Mouse (Mus musculus) CH12.LX (cell line): ENCODE results near the gene Gm45753. TPM values are rescaled to one million over a fixed set of nuclear protein-coding genes. Genes with fewer than 3 reads are reported as not detected.

Experiments used
- DNase-seq: peaks from one replicate; pipeline ENCODE4 v3.0.0-alpha.2; 2013; ENCODE audit errors: extremely low read depth
- H3K27ac ChIP-seq: 2 replicates; pipeline ENCODE4 v1.5.1; 2012; ENCODE audit warnings: low read depth, mild to moderate bottlenecking, control low read depth, moderate library complexity; ENCODE audit not compliant: insufficient read depth
- H3K27me3 ChIP-seq: replicated peaks from 2 replicates; pipeline ENCODE3; 2012; ENCODE audit warnings: inconsistent platforms
- H3K36me3 ChIP-seq, 2 experiments: replicated peaks in 1 of 2; 2 replicates each; pipeline versions ENCODE3 to v1.6.1; 2012; ENCODE audit warnings: inconsistent platforms in 1 of 2, low read length in 1 of 2, mild to moderate bottlenecking in 1 of 2, mixed read lengths in 1 of 2, moderate library complexity in 1 of 2; ENCODE audit not compliant: control insufficient read depth in 1 of 2, insufficient read depth in 1 of 2
- H3K4me1 ChIP-seq, 2 experiments: 2 replicates each; pipeline ENCODE4 v1.6.1; 2012; ENCODE audit warnings: inconsistent platforms in 1 of 2, moderate library complexity in 1 of 2; ENCODE audit not compliant: insufficient read depth in 2 of 2, control insufficient read depth in 1 of 2
- H3K4me2 ChIP-seq: 2 replicates; pipeline ENCODE4 v1.6.1; 2012; ENCODE audit warnings: low read depth, mild to moderate bottlenecking, control low read depth; ENCODE audit not compliant: poor library complexity, insufficient read depth, severe bottlenecking
- H3K4me3 ChIP-seq, 3 experiments: fragments of 150-350 bp in 1 of 3; sonication (generic) in 1 of 3; replicated peaks in 1 of 3; 2 replicates each; pipeline versions ENCODE3 to v1.5.1; 2011 to 2012; ENCODE audit warnings: low read depth in 2 of 3, low read length in 2 of 3, mild to moderate bottlenecking in 2 of 3, moderate library complexity in 2 of 3, control low read depth in 1 of 3, improper control_type of control experiment in 1 of 3, inconsistent platforms in 1 of 3, mixed read lengths in 1 of 3; ENCODE audit not compliant: poor library complexity in 1 of 3
- H3K79me2 ChIP-seq: replicated peaks from 2 replicates; pipeline ENCODE4 v1.6.1; 2012; ENCODE audit warnings: mild to moderate bottlenecking, moderate library complexity; ENCODE audit not compliant: control insufficient read depth, poor library complexity, insufficient read depth, severe bottlenecking; ENCODE audit errors: extremely low read depth
- H3K9ac ChIP-seq: 2 replicates; pipeline ENCODE4 v1.6.1; 2012; ENCODE audit warnings: low read depth, mild to moderate bottlenecking, control low read depth, moderate library complexity; ENCODE audit not compliant: insufficient read depth
- H3K9me3 ChIP-seq: replicated peaks from 2 replicates; pipeline ENCODE3; 2012; ENCODE audit warnings: low read length, inconsistent platforms, mixed read lengths
- BHLHE40 ChIP-seq: IDR thresholded peaks from 2 replicates; pipeline ENCODE4 v1.6.1; 2011; ENCODE audit warnings: mild to moderate bottlenecking, low read depth, low read length, improper control_type of control experiment
- CHD1 ChIP-seq: IDR thresholded peaks from 2 replicates; pipeline ENCODE4 v1.6.1; 2012; ENCODE audit warnings: low read depth, low read length, improper control_type of control experiment, inconsistent platforms
- CHD2 ChIP-seq: IDR thresholded peaks from 2 replicates; pipeline ENCODE4 v1.6.1; 2011; ENCODE audit warnings: low read length, improper control_type of control experiment
- CTCF ChIP-seq, 2 experiments: IDR thresholded peaks in 1 of 2; conservative IDR thresholded peaks in 1 of 2; 2 replicates each; pipeline ENCODE4 v1.5.1; 2011 to 2012; ENCODE audit warnings: low read depth in 2 of 2, low read length in 2 of 2, improper control_type of control experiment in 1 of 2, inconsistent platforms in 1 of 2, mild to moderate bottlenecking in 1 of 2, moderate library complexity in 1 of 2
- E2F4 ChIP-seq: IDR thresholded peaks from 2 replicates; pipeline ENCODE4 v1.6.1; 2011; ENCODE audit warnings: low read depth, low read length, improper control_type of control experiment; ENCODE audit not compliant: insufficient replicate concordance
- ELF1 ChIP-seq: IDR thresholded peaks from 2 replicates; pipeline ENCODE4 v1.6.1; 2014; ENCODE audit warnings: low read depth, mild to moderate bottlenecking, inconsistent platforms, low read length, improper control_type of control experiment
- ETS1 ChIP-seq: conservative IDR thresholded peaks from 2 replicates; pipeline ENCODE4 v1.6.1; 2012; ENCODE audit warnings: low read depth, mild to moderate bottlenecking, inconsistent platforms, low read length, improper control_type of control experiment, moderate library complexity
- HCFC1 ChIP-seq: IDR thresholded peaks from 2 replicates; pipeline ENCODE4 v1.6.1; 2012; ENCODE audit warnings: low read depth, mild to moderate bottlenecking, inconsistent platforms, low read length, improper control_type of control experiment
- IRF4 ChIP-seq: IDR thresholded peaks from 2 replicates; pipeline ENCODE4 v1.6.1; 2014; ENCODE audit warnings: low read depth, mild to moderate bottlenecking, inconsistent platforms, low read length, improper control_type of control experiment
- JUND ChIP-seq: conservative IDR thresholded peaks from 2 replicates; pipeline ENCODE4 v1.6.1; 2011; ENCODE audit warnings: low read depth, low read length, improper control_type of control experiment
- KAT2A ChIP-seq: IDR thresholded peaks from 2 replicates; pipeline ENCODE4 v1.6.1; 2012; ENCODE audit warnings: low read length, improper control_type of control experiment, inconsistent platforms; ENCODE audit not compliant: insufficient replicate concordance
- MAX ChIP-seq: IDR thresholded peaks from 2 replicates; pipeline ENCODE4 v1.6.1; 2011; ENCODE audit warnings: low read length, improper control_type of control experiment
- MEF2A ChIP-seq: IDR thresholded peaks from 2 replicates; pipeline ENCODE4 v1.6.1; 2014; ENCODE audit warnings: low read depth, mild to moderate bottlenecking, inconsistent platforms, low read length, improper control_type of control experiment, borderline replicate concordance
- MXI1 ChIP-seq: IDR thresholded peaks from 2 replicates; pipeline ENCODE4 v1.6.1; 2011; ENCODE audit warnings: mild to moderate bottlenecking, low read depth, low read length, improper control_type of control experiment
- MYC ChIP-seq: IDR thresholded peaks from 2 replicates; pipeline ENCODE4 v1.6.1; 2011; ENCODE audit warnings: low read depth, mild to moderate bottlenecking, improper control_type of control experiment, low read length
- NELFE ChIP-seq: IDR thresholded peaks from 2 replicates; pipeline ENCODE4 v1.6.1; 2011; ENCODE audit warnings: low read depth, low read length, improper control_type of control experiment
- NRF1 ChIP-seq: IDR thresholded peaks from 2 replicates; pipeline ENCODE4 v1.6.1; 2014; ENCODE audit warnings: low read depth, mild to moderate bottlenecking, inconsistent platforms, low read length, improper control_type of control experiment, moderate library complexity
- PAX5 ChIP-seq: IDR thresholded peaks from 2 replicates; pipeline ENCODE4 v1.6.1; 2012; ENCODE audit warnings: low read length, inconsistent platforms, mixed read lengths
- POLR2A ChIP-seq: IDR thresholded peaks from 2 replicates; pipeline ENCODE4 v1.6.1; 2011; ENCODE audit warnings: low read depth, mild to moderate bottlenecking, improper control_type of control experiment, low read length
- RCOR1 ChIP-seq: conservative IDR thresholded peaks from 2 replicates; pipeline ENCODE4 v1.6.1; 2012; ENCODE audit warnings: low read depth, mild to moderate bottlenecking, inconsistent platforms, low read length, improper control_type of control experiment
- TBP ChIP-seq: conservative IDR thresholded peaks from 2 replicates; pipeline ENCODE4 v1.6.1; 2011; ENCODE audit warnings: low read depth, low read length, improper control_type of control experiment
- TCF12 ChIP-seq: IDR thresholded peaks from 2 replicates; pipeline ENCODE4 v1.6.1; 2014; ENCODE audit warnings: low read depth, mild to moderate bottlenecking, inconsistent platforms, low read length, improper control_type of control experiment
- USF1 ChIP-seq: IDR thresholded peaks from 2 replicates; pipeline ENCODE4 v1.6.1; 2014; ENCODE audit warnings: low read depth, mild to moderate bottlenecking, inconsistent platforms, low read length, improper control_type of control experiment
- USF2 ChIP-seq: conservative IDR thresholded peaks from 2 replicates; pipeline ENCODE4 v1.6.1; 2011; ENCODE audit warnings: low read depth, low read length, improper control_type of control experiment
- ZMIZ1 ChIP-seq: IDR thresholded peaks from 2 replicates; pipeline ENCODE4 v1.6.1; 2012; ENCODE audit warnings: low read depth, mild to moderate bottlenecking, inconsistent platforms, low read length, improper control_type of control experiment
- dilution Hi-C: fragments of 300-500 bp; cut with MboI; formaldehyde crosslinking; loops from 2 replicates; pipeline ENCODE4 v1.14.3; 2020; ENCODE audit warnings: low sequenced_read_pairs; ENCODE audit not compliant: extremely low pct_unique_long_range_greater_than_20kb, extremely low pct_ligation_motif_present
- in situ Hi-C: fragments of 300-500 bp; cut with MboI; formaldehyde crosslinking; loops from 3 replicates; pipeline ENCODE4 v1.14.3; 2019; ENCODE audit warnings: low sequenced_read_pairs, low pct_ligation_motif_present, low pct_unique_long_range_greater_than_20kb, mixed read lengths
- polyA plus RNA-seq: library from polyadenylated mRNA; unstranded; fragments of >175 nt; gene quantifications from 2 replicates; pipeline ENCODE4 v1.2.1, GENCODE M21; 2012; ENCODE audit warnings: low read depth; ENCODE audit not compliant: insufficient read length
- total RNA-seq, 2 experiments: library from RNA; depleted of rRNA; stranded (reverse); fragments of 300-350 nt in 1 of 2; fragments of >200 nt in 1 of 2; gene quantifications; 2 replicates each; pipeline ENCODE4 v1.2.3; 2012 to 2014

Gm45753 gene
- total and polyA plus RNA-seq, 3 experiments, result not detected

- in situ Hi-C loops, result no loop called here
- dilution Hi-C loops, result no loop called here
Measured at GRCm38 (mm10) chr8:45332685-45333409, 24.6 kb upstream of the Gm45753 start, which contains the start of gene Cyp4v3. Cyp4v3 (minus strand) TSS chr8:45333216.

GRCm38 (mm10) chr8:45330856-45331255 is 22.6 kb upstream of the Gm45753 start:
- dilution Hi-C loops (no loop called here), in situ Hi-C loops (no loop called here)
- peak overlapping the region; percentile 37 for H3K4me2 ChIP-seq
- no peaks in the 10 kb centered on the region for H3K36me3 ChIP-seq
- no peak overlapping the region for H3K27ac ChIP-seq
- no peak overlapping the region for H3K4me3 ChIP-seq
- TF ChIP-seq CHD2 (no peak), ZMIZ1 (no peak), CHD1 (no peak), CTCF (conservative IDR thresholded peaks at IDR 0.05 in 1 of 2, IDR thresholded peaks at IDR 0.05 in 1 of 2; ENCODE audit: low read depth in 2 of 2, low read length in 2 of 2) (no peak), NRF1 (no peak), USF2 (no peak), NELFE (no peak), MAX (no peak), ELF1 (no peak), USF1 (no peak), MXI1 (no peak), KAT2A (no peak), TCF12 (no peak), MEF2A (no peak), PAX5 (no peak), RCOR1 (no peak)
- DNase-seq, result no peak
- no peaks in the 10 kb centered on the region for H3K27me3 ChIP-seq
- H3K9ac ChIP-seq, result no peak overlapping the region
- H3K79me2 ChIP-seq, result no peaks in the 10 kb centered on the region
- H3K4me1 ChIP-seq, result peaks cover 7 to 21% of the 10 kb centered on the region in 2 experiments
- no peaks in the 10 kb centered on the region for H3K9me3 ChIP-seq

More at GRCm38 (mm10) chr8:45332685-45333409, 24.6 kb upstream of the Gm45753 start, which contains the start of gene Cyp4v3:
- peak; percentile 69 for DNase-seq
- TF ChIP-seq HCFC1, result peak; percentile 35; the same call in 1 of the 2 replicates
- 0 out of 2 replicates have a peak, but pooled peaks have one; percentile 51 for TF ChIP-seq NELFE
- TF ChIP-seq BHLHE40, result peak; percentile 95
- no peak for TF ChIP-seq JUND
- TF ChIP-seq MYC, result peak; percentile 72
- TF ChIP-seq RCOR1, result no peak
- TF ChIP-seq TCF12, result no peak
- TF ChIP-seq ELF1, result peak; percentile 50
- 0 out of 2 replicates have a peak, but pooled peaks have one; percentile 25 for TF ChIP-seq IRF4
- TF ChIP-seq E2F4, result no peak
- peak; percentile 56 for TF ChIP-seq ETS1
- TF ChIP-seq MAX, result peak; percentile 74
- TF ChIP-seq NRF1, result peak; percentile 79
- no peak for TF ChIP-seq CHD1
- peak; percentile 74; the same call in 1 of the 2 replicates for TF ChIP-seq MXI1
- 0 out of 2 replicates have a peak, but pooled peaks have one; percentile 30 for TF ChIP-seq TBP
- peak; percentile 60 for TF ChIP-seq POLR2A
- no peaks in the 10 kb centered on the region for H3K36me3 ChIP-seq
- H3K4me2 ChIP-seq, result peak within 1 kb of the TSS; percentile 44
- no peaks in the 10 kb centered on the region for H3K9me3 ChIP-seq
- H3K4me1 ChIP-seq, result peaks cover 7 to 26% of the 10 kb centered on the region in 2 experiments
- no peaks in the 10 kb centered on the region for H3K27me3 ChIP-seq
- peak within 1 kb of the TSS; percentile 30 for H3K9ac ChIP-seq
- no peak within 1 kb of the TSS; the same call in 1 of the 2 replicates for H3K27ac ChIP-seq
- no peaks in the 10 kb centered on the region for H3K79me2 ChIP-seq
- peak within 1 kb of the TSS; percentile 46 to 75 (median 67) for H3K4me3 ChIP-seq
